Mouse (Mus musculus) limb, embryonic 11.5 days (tissue): ENCODE results near the gene Hacl1. TPM values are rescaled to one million over a fixed set of nuclear protein-coding genes. Genes with fewer than 3 reads are reported as not detected.
A peak's percentile ranks its signal among the peaks of the same experiment; 100 is the strongest.

Experiments
- ATAC-seq: fragments of 200-750 bp; cut with Nextera tagmentation; 2 replicates; pipeline ENCODE4 v1.8.0; 2017; ENCODE audit warnings: low read depth; ENCODE audit not compliant: insufficient number of reproducible peaks, low FRiP score, low TSS enrichment
- DNase-seq: peaks from one replicate; pipeline ENCODE4 v3.0.0-alpha.2; 2015; ENCODE audit warnings: low spot score
- H3K27ac ChIP-seq: fragments of 300-500 bp; sonication (generic); replicated peaks from 2 replicates; pipeline ENCODE4 v1.5.1; 2014; ENCODE audit warnings: low read depth, mild to moderate bottlenecking, low read length
- H3K27me3 ChIP-seq: fragments of 300-500 bp; sonication (generic); 2 replicates; pipeline ENCODE4 v1.6.1; 2014; ENCODE audit warnings: mild to moderate bottlenecking, low read length, mixed read lengths; ENCODE audit not compliant: control insufficient read depth, insufficient read depth
- H3K36me3 ChIP-seq: fragments of 300-500 bp; sonication (generic); 2 replicates; pipeline ENCODE4 v1.6.1; 2014; ENCODE audit warnings: mild to moderate bottlenecking, low read length, moderate library complexity, mixed read lengths; ENCODE audit not compliant: control insufficient read depth, insufficient read depth
- H3K4me1 ChIP-seq: fragments of 300-500 bp; sonication (generic); 2 replicates; pipeline ENCODE4 v1.6.1; 2014; ENCODE audit warnings: low read length, mixed read lengths; ENCODE audit not compliant: control insufficient read depth, insufficient read depth
- H3K4me2 ChIP-seq: fragments of 300-500 bp; sonication (generic); 2 replicates; pipeline ENCODE4 v1.6.1; 2014; ENCODE audit warnings: low read depth, mild to moderate bottlenecking, moderate library complexity; ENCODE audit not compliant: severe bottlenecking
- H3K4me3 ChIP-seq: fragments of 300-500 bp; sonication (generic); 2 replicates; pipeline ENCODE4 v1.5.1; 2014; ENCODE audit warnings: low read depth, low read length
- H3K9ac ChIP-seq: fragments of 300-500 bp; sonication (generic); 2 replicates; pipeline ENCODE4 v1.6.1; 2014; ENCODE audit warnings: mild to moderate bottlenecking, low read length
- H3K9me3 ChIP-seq: fragments of 300-500 bp; sonication (generic); 2 replicates; pipeline ENCODE4 v1.6.1; 2016; ENCODE audit warnings: low read length; ENCODE audit not compliant: control insufficient read depth
- WGBS: fragments of 180-500 bp; shearing (Covaris S2); extraction: QIAGEN DNeasy Blood & Tissue Kit; methylation state at CpG from one replicate; pipeline ENCODE4 v1.1.7; 2014; 5-methylcytosine and 5-hydroxymethylcytosine counted together
- polyA plus RNA-seq: library from polyadenylated mRNA; unstranded; fragments of >200 nt; fragmentation: Nextera tagmentation; extraction: Ambion mirVana; gene quantifications from 2 replicates; pipeline ENCODE4 v1.2.1, GENCODE M21; 2014

The Hacl1 gene
- polyA plus RNA-seq, 1 experiment from 2014 or later = 10.9 TPM

DNA sequence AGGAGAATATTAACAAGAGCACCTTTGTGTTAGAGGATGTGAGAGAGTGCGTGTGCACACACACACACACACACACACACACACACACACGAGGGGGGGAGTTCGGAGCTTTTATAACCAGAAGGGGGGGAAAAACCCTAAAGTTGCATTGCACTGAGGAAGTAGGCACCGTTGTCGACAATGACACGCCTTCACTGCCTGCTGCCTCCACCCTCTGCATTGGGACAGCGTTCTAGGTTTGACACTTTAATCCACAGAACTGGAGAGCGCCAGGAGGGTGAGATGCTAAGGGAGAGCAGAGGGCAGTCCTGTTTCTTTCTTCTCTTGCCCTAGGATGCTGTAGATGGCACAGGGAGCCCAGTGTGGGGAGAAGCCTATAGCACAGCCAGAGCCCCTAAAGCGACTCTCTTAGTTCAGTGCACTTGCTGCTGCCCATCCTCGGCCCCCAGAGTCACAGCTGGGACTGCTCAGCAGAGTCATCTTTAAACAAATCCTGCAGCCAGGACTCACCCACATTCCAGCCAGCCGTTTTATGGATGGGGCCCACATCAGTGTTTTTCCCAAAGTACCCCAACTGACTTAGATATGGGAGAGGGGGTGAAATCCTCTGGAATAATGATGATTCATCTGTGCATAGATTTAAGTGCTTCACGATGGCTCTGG is 23.9 kb upstream of the Hacl1 start:
- no peak overlapping the region for H3K9ac ChIP-seq

DNA sequence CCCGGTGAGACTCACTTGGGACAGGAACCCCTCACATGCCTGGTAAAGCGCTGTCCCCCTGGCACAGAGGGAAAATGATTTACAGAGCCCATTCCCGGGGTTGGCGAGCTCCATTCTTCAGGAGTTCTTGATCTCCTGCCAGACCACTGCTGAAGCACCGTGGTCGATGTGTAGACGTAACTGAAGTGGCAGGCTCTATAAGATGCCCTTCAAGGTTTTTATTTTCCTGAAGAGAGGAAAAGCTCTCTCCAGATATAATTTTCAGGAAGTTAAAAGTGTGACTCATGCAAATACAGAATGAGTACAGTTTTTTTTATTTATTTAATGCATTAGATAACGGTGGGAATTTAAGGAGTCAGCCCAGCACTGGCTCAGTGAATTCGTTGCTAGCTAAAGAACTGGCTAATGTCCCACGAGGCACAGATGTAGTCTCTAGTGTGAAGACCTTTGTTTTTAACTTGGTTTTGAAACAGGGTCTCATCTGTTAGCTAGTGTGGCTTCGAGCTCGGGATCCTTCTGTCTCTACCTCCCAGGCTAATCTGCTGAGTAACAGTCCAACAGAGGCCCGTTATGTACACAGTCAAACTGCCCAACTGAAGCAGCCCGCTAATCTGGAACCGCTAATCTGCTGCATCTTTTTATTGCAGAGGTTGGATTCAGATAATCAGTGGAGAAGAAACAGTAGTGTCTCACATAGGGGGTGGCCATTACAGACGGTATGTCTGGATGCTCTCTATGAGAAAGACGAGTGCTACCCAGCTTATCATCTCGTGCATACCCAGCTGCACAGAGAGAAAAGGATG is 23.2 kb upstream of the Hacl1 start:
- Histone ChIP-seq H3K27me3 (no peaks in the 10 kb centered on the region), H3K4me3 (no peak overlapping the region), H3K9me3 (no peaks in the 10 kb centered on the region), H3K9ac (no peak overlapping the region), H3K27ac (peak overlapping the region; percentile 97; the same call in 1 of the 2 replicates), H3K36me3 (peaks cover 4% of the 10 kb centered on the region; the same call in 1 of the 2 replicates), H3K4me2 (no peak overlapping the region), H3K4me1 (peaks cover 28% of the 10 kb centered on the region)
- ATAC-seq (no peak), DNase-seq (peak; percentile 16)
- WGBS = 85% methylated on average over 18 of the region's 18 CpGs

More for the DNA sequence above, 23.9 kb upstream of the Hacl1 start:
- Histone ChIP-seq H3K9me3 (no peaks in the 10 kb centered on the region), H3K36me3 (peaks cover 4% of the 10 kb centered on the region; the same call in 1 of the 2 replicates), H3K4me3 (no peak overlapping the region), H3K4me2 (no peak overlapping the region), H3K27me3 (no peaks in the 10 kb centered on the region), H3K27ac (no peak overlapping the region; the same call in 1 of the 2 replicates), H3K4me1 (peaks cover 26% of the 10 kb centered on the region)
- DNase-seq (peak; percentile 19), ATAC-seq (no peak)
- 68% methylated on average over 12 of the region's 12 CpGs for WGBS

DNA sequence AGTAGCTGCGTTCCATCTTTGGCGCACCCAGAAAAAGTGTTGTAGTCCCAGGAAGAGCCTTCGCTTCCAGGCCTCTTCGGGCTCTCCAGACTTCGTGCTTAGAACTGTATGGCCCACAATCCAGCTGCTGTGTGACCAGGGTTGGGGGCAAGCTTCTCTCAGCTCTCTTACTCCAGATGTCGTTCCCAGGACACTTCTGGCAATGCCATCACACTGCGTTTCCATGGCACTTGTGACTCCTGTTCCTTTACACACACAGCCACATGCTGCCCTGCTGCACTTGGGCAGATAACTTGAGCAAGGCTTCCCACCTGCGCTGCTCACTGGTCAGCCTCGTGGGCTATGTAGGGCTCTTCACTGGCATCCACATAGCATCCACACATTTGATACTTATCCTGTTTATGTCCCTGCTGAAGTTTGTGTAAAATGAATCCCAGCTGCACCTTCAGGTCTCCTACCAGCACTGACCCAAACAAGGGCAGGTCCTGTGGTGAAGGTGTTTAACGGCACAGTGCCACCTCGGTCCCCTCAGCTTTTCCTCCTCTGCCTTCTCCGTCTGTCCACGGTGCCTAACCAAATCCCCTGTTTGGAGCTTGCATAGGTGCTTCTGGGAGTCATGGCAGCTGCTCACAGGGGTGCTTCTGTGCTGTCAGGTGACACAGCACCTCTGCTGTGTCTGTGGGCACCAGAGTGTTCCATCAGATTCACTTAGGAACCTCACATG is 22.5 kb upstream of the Hacl1 start:
- H3K27ac ChIP-seq = peak overlapping the region; percentile 97
- 80% methylated on average over 13 of the region's 13 CpGs for WGBS
- no peak overlapping the region for H3K9ac ChIP-seq
- H3K4me1 ChIP-seq = peaks cover 28% of the 10 kb centered on the region
- ATAC-seq = no peak
- no peaks in the 10 kb centered on the region for H3K27me3 ChIP-seq
- peak; percentile 22 for DNase-seq
- no peak overlapping the region for H3K4me2 ChIP-seq
- H3K36me3 ChIP-seq = peaks cover 4% of the 10 kb centered on the region; the same call in 1 of the 2 replicates
- no peak overlapping the region for H3K4me3 ChIP-seq
- no peaks in the 10 kb centered on the region for H3K9me3 ChIP-seq

DNA sequence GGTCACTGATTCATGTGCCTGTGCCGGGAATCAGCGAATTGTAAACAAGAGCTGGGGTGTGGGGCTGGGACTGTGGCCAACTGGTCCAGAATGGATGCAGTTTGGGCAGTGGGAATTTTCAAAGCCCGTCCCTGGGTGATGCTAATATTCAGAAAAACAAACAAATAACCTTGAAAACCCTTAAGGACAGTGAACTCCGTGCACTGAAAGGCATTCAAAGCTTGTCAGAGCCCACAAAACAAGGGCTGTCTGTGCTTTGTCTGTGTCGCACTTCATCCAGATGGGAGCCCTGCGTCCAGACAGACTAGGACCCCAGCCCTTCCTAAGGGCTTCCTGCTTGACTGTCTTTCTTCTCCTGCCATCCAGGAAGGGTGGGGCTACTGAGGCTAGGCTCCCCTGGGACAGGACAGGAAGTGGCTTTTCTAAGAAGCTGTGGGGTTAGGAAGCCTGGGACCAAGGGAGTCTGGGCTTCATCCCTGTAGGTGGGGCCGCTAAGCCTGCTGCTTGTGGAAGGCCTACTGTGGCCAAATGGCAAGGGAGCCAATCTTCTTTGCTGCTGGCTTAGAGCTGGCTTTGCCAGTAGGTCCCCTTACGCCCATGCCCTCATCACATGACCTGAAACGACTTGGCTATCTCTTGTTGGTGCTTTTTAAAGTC is 21.6 kb upstream of the Hacl1 start:
- H3K4me3 ChIP-seq = peak overlapping the region; percentile 21; the same call in 1 of the 2 replicates
- H3K4me2 ChIP-seq = peak overlapping the region; percentile 49
- ATAC-seq = peak; percentile 63
- H3K36me3 ChIP-seq = peaks cover 4% of the 10 kb centered on the region; the same call in 1 of the 2 replicates
- peaks cover 28% of the 10 kb centered on the region for H3K4me1 ChIP-seq
- peak overlapping the region; percentile 97 for H3K27ac ChIP-seq
- H3K27me3 ChIP-seq = no peaks in the 10 kb centered on the region
- 26% methylated on average over 9 of the region's 9 CpGs for WGBS
- no peaks in the 10 kb centered on the region for H3K9me3 ChIP-seq
- peak overlapping the region; percentile 49 for H3K9ac ChIP-seq
- DNase-seq = no peak

DNA sequence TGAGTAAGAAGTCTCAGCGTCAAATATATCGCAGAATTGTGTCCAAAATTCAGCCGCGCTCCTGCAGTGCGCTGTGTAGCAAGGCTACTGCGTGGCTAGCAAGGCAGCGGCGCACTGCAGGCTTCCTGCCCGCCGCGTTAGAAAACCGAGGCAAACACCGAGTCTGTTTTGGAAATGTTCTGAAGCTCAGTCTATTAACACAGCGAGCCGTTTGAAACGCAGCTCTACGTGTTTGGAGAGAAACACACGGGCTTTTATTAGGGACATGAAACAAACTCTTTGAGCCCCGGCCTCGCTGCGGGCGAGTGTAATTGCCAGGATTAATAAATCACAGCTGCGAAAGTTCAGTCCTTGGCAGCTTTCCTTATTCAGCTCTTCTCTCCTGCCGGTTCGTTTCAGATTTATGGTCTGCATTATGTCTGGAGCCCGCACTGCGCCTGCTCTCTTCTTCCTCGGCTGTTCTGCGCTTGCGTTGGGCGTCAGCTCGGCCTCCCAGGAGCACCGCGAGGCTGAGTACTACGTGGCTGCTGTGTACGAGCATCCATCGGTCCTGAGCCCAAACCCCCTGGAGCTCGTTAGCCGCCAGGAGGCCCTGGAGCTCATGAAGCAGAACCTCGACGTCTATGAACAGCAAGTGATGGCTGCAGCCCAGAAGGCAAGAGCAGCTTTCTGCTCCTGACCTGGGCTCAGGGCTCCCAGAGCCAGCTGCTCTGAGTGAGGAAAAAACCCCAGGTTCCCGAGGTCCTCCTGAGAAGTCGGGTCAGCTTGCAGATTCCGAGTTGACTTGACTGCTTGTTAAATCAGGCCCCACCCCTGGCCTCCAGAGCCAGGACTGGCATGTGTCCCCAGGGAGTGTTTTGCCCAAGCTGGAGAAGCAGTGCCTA is 20.8 kb upstream of the Hacl1 start:
- ATAC-seq (peak; percentile 92), DNase-seq (peak; percentile 89)
- H3K9ac ChIP-seq = peak overlapping the region; percentile 49

DNA sequence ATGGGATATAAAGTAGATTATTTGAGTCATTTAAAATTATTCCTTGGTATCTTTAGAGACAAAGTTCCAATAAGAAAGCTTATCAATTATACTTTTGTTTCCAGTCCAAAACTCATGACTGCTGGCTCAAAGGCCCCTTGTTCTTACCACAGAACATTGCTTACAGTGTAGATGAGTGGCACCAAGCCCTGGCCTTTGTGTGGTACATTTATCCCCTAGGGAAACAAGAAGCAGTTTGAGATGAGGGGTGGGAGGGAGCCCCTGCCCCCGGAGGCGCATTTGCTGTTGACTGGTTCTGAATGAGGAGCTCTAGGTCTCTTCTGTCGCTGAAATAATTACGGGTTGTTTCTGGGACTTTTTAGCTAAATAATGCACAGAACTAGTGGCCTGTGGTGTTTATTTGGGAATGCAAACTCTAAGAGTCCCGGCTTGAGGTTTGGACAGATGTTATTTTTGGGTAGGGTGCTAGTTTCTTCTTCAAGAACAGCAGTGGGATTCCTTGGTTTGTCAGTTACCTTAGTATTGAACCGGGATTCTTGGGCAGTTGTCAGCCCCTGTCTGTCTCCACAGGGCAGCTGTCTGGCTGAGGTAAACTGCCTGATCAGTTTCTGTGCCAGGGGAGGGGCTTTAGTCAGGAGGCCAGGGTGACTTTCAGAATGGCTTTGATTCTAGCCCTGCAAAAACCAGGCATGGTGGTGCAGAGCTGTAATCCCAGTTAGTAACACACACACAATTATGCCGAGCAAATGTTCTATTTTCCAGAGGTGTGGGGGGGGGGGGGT is 19.4 kb upstream of the Hacl1 start:
- no peak overlapping the region for H3K4me3 ChIP-seq
- H3K27me3 ChIP-seq = no peaks in the 10 kb centered on the region
- WGBS = 62% methylated on average over 7 of the region's 7 CpGs
- H3K9ac ChIP-seq = no peak overlapping the region
- no peaks in the 10 kb centered on the region for H3K36me3 ChIP-seq
- H3K4me2 ChIP-seq = no peak overlapping the region
- H3K27ac ChIP-seq = peak overlapping the region; percentile 97
- DNase-seq (peak; percentile 25), ATAC-seq (no peak)
- H3K4me1 ChIP-seq = peaks cover 28% of the 10 kb centered on the region
- no peaks in the 10 kb centered on the region for H3K9me3 ChIP-seq

More for the DNA sequence above, 20.8 kb upstream of the Hacl1 start:
- Histone ChIP-seq H3K27me3 (no peaks in the 10 kb centered on the region), H3K36me3 (no peaks in the 10 kb centered on the region), H3K27ac (peak overlapping the region; percentile 97), H3K4me3 (peak overlapping the region; percentile 21), H3K4me1 (peaks cover 28% of the 10 kb centered on the region), H3K9me3 (no peaks in the 10 kb centered on the region), H3K4me2 (peak overlapping the region; percentile 49)
- 1% methylated on average over 44 of the region's 44 CpGs for WGBS
